Mouse (Mus musculus) heart, embryonic 15.5 days (tissue): ENCODE data around the gene Capn8. TPM values are rescaled to one million over a fixed set of nuclear protein-coding genes. Genes with fewer than 3 reads are reported as not detected.
"Not testable (repeated sequence)": the region's sequence is repeated elsewhere in the genome, so short reads cannot be mapped to it uniquely, and the experiment has no call there.

Source experiments
- ATAC-seq: fragments of 200-750 bp; cut with Nextera tagmentation; replicated peaks from 2 replicates; pipeline ENCODE4 v1.8.0; 2017; ENCODE audit warnings: low read depth, moderate TSS enrichment; ENCODE audit not compliant: insufficient number of reproducible peaks, insufficient read depth, low FRiP score
- H3K27ac ChIP-seq: fragments of 300-500 bp; sonication (generic); 2 replicates; pipeline ENCODE4 v1.5.1; 2015; ENCODE audit warnings: mild to moderate bottlenecking, inconsistent platforms
- H3K27me3 ChIP-seq: fragments of 300-500 bp; sonication (generic); 2 replicates; pipeline ENCODE4 v1.6.1; 2015; ENCODE audit warnings: inconsistent platforms
- H3K36me3 ChIP-seq: fragments of 300-500 bp; sonication (generic); 2 replicates; pipeline ENCODE4 v1.6.1; 2015; ENCODE audit warnings: mild to moderate bottlenecking, inconsistent platforms
- H3K4me1 ChIP-seq: fragments of 300-500 bp; sonication (generic); replicated peaks from 2 replicates; pipeline ENCODE4 v1.6.1; 2015; ENCODE audit warnings: inconsistent platforms
- H3K4me2 ChIP-seq: fragments of 300-500 bp; sonication (generic); 2 replicates; pipeline ENCODE4 v1.6.1; 2015; ENCODE audit warnings: inconsistent platforms, mild to moderate bottlenecking, moderate library complexity
- H3K4me3 ChIP-seq: fragments of 300-500 bp; sonication (generic); 2 replicates; pipeline ENCODE4 v1.5.1; 2015; ENCODE audit warnings: mild to moderate bottlenecking, inconsistent platforms
- H3K9ac ChIP-seq: fragments of 300-500 bp; sonication (generic); 2 replicates; pipeline ENCODE4 v1.6.1; 2015; ENCODE audit warnings: mild to moderate bottlenecking, inconsistent platforms
- H3K9me3 ChIP-seq: fragments of 300-500 bp; sonication (generic); replicated peaks from 2 replicates; pipeline ENCODE4 v1.6.1; 2016; ENCODE audit warnings: inconsistent platforms
- WGBS: fragments of 180-500 bp; shearing (Covaris S2); methylation state at CpG from one replicate; pipeline ENCODE4 v1.1.7; 2015; ENCODE audit warnings: mixed read lengths; 5-methylcytosine and 5-hydroxymethylcytosine counted together
- polyA plus RNA-seq: library from polyadenylated mRNA; unstranded; fragments of >200 nt; fragmentation: Nextera tagmentation; extraction: Ambion mirVana; gene quantifications from 2 replicates; pipeline ENCODE4 v1.2.1, GENCODE M21; 2015

The Capn8 gene
- polyA plus RNA-seq, 1 experiment from 2014 or later, result not detected

DNA sequence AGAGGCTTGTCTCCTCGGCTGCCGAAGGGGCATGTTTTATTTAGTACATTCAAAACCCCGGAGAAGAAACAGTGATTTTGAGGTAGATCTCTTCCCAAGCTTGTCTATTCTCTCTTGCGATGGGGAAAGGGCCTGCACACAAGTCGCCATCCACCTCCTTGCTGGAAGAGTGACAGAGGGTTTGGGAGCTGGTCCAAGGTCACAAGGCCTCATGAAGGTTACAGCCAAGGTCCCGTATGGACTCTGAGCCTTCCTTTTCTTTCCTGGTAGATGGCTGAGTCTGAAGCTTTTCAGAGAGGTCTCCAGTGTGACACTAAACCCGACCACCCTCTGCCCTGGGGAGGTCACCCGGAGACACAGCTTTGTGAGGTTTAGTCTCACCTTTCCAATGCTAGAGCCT is 56.4 kb downstream of the Capn8 start:
- Histone ChIP-seq H3K27ac (no peak overlapping the region), H3K9ac (no peak overlapping the region), H3K4me1 (no peaks in the 10 kb centered on the region), H3K9me3 (no peaks in the 10 kb centered on the region), H3K36me3 (no peaks in the 10 kb centered on the region), H3K4me2 (no peak overlapping the region), H3K27me3 (no peaks in the 10 kb centered on the region), H3K4me3 (no peak overlapping the region)
- WGBS, result 79% methylated on average over 8 of the region's 8 CpGs
- no peak for ATAC-seq

DNA sequence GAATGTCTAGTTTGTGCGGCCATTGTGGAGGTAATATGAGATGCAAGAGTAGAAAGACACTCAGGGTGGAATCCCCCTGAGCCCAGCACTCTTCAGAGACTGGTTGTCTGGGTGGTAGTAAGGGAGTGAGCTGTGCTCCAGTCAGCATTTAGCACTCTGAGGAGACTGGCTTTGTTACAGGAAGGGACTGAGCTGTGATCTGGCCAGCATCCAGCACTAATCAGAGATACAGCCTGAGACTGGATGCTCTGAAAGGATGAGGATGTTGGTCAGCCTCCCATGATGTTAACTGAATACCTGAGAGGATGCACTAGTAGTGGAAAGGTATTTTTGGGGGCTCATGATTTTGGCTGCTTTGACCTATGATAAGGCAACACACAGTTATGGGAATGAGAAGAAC is 61.4 kb downstream of the Capn8 start:
- no peaks in the 10 kb centered on the region for H3K36me3 ChIP-seq
- H3K4me2 ChIP-seq, result no peak overlapping the region
- no peak for ATAC-seq
- H3K4me3 ChIP-seq, result no peak overlapping the region
- no peaks in the 10 kb centered on the region for H3K4me1 ChIP-seq
- H3K27me3 ChIP-seq, result no peaks in the 10 kb centered on the region
- no peaks in the 10 kb centered on the region for H3K9me3 ChIP-seq
- WGBS, result 61% methylated on average over 1 of the region's 1 CpGs
- no peak overlapping the region for H3K27ac ChIP-seq
- H3K9ac ChIP-seq, result no peak overlapping the region

DNA sequence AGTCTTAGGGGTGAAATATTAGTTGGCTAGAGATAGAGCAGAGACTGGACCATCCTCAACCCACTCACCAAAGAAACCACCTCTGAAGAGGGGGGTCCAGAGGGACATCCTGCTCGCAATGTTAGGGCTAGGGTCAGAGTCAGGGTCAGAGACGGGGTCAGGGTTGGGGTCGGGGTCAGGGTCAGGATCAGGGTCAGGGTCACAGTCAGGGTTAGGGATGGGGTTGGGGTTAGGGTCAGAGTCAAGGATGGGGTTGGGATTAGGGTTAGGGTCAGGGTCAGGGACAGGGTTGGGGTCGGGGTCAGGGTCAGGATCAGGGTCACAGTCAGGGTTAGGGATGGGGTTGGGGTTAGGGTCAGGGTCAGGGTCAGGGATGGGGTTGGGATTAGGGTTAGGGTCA is 64.4 kb downstream of the Capn8 start:
- H3K27me3 ChIP-seq, result no peaks in the 10 kb centered on the region
- WGBS, result 88% methylated on average over 4 of the region's 4 CpGs
- no peaks in the 10 kb centered on the region for H3K9me3 ChIP-seq
- no peak overlapping the region for H3K27ac ChIP-seq
- H3K4me2 ChIP-seq, result no peak overlapping the region
- H3K4me1 ChIP-seq, result no peaks in the 10 kb centered on the region
- ATAC-seq, result no peak
- H3K4me3 ChIP-seq, result no peak overlapping the region
- no peak overlapping the region for H3K9ac ChIP-seq
- H3K36me3 ChIP-seq, result no peaks in the 10 kb centered on the region

- WGBS, result 50% methylated on average over 12 of the region's 12 CpGs
- H3K9me3 ChIP-seq, result no peaks in the 10 kb centered on the region
- H3K27me3 ChIP-seq, result no peaks in the 10 kb centered on the region
- H3K27ac ChIP-seq, result no peak overlapping the region
- no peak for ATAC-seq
- H3K36me3 ChIP-seq, result no peaks in the 10 kb centered on the region
- no peak overlapping the region for H3K9ac ChIP-seq
- H3K4me3 ChIP-seq, result no peak overlapping the region
- no peaks in the 10 kb centered on the region for H3K4me1 ChIP-seq
- no peak overlapping the region for H3K4me2 ChIP-seq
These were observed 69.0 kb downstream of the Capn8 start for GRCm38 (mm10) chr1:182633712-182634294.

DNA sequence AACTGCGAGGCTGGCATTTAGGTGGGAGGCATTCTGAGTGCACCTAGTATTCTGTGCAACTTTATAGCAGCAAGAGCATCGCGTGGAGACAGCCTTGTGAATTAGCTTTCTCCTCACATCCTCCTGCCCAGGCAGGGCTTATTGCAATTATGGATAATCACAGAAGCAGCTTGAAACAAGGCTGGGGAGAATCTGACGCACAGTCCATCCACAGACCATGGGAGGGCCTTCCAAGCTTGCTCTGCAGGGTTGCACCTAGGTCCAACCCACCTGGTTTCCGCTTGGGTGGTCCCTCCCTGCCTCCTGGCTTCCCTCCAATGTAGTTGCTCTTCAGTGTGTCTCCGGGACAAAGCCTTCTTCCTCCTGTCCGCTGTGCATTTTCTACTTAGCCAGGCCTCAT is 74.2 kb downstream of the Capn8 start:
- H3K27me3 ChIP-seq, result 0 out of 2 replicates have a peak, but pooled peaks cover 3% of the 10 kb centered on the region
- H3K27ac ChIP-seq, result no peak overlapping the region
- H3K9ac ChIP-seq, result no peak overlapping the region
- no peaks in the 10 kb centered on the region for H3K36me3 ChIP-seq
- no peak overlapping the region for H3K4me3 ChIP-seq
- WGBS, result 72% methylated on average over 7 of the region's 7 CpGs
- no peaks in the 10 kb centered on the region for H3K4me1 ChIP-seq
- no peak overlapping the region for H3K4me2 ChIP-seq
- ATAC-seq, result no peak
- H3K9me3 ChIP-seq, result no peaks in the 10 kb centered on the region

- Histone ChIP-seq H3K4me1 (no peaks in the 10 kb centered on the region), H3K9me3 (no peaks in the 10 kb centered on the region), H3K9ac (no peak overlapping the region), H3K36me3 (no peaks in the 10 kb centered on the region), H3K27me3 (0 out of 2 replicates have a peak, but pooled peaks cover 3% of the 10 kb centered on the region), H3K27ac (no peak overlapping the region), H3K4me2 (no peak overlapping the region), H3K4me3 (no peak overlapping the region)
- 82% methylated on average over 5 of the region's 5 CpGs for WGBS
- no peak for ATAC-seq
These were observed 74.6 kb downstream of the Capn8 start for GRCm38 (mm10) chr1:182639456-182639855.

GRCm38 (mm10) chr1:182640094-182640493 is 75.3 kb downstream of the Capn8 start:
- no peak overlapping the region for H3K9ac ChIP-seq
- ATAC-seq, result no peak
- H3K27ac ChIP-seq, result no peak overlapping the region
- H3K36me3 ChIP-seq, result no peaks in the 10 kb centered on the region
- H3K27me3 ChIP-seq, result 0 out of 2 replicates have a peak, but pooled peaks cover 3% of the 10 kb centered on the region
- WGBS, result 49% methylated on average over 4 of the region's 4 CpGs
- H3K9me3 ChIP-seq, result no peaks in the 10 kb centered on the region
- no peak overlapping the region for H3K4me2 ChIP-seq
- H3K4me1 ChIP-seq, result no peaks in the 10 kb centered on the region
- no peak overlapping the region for H3K4me3 ChIP-seq

DNA sequence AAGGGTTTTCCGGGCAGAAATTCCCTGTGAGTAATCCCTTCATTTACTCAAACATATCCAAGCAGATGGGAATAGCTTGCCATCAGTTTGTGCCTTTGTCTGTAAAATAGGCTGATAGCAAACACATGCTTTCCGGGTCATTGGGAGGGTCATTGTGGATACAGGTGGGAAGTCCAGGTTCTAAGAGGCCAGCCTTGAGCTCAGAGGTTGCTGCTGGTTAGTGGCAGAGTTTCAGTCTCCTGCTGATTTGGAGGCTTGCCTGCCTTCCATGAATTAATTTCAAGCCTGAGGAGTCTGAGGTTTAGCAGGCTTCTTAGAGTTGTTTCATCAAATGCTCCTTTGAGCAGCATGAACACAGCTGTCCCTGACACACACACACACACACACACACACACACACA is 78.0 kb downstream of the Capn8 start:
- 74% methylated on average over 2 of the region's 2 CpGs for WGBS

GRCm38 (mm10) chr1:182644418-182644817 is 79.6 kb downstream of the Capn8 start:
- not testable (repeated sequence) for H3K9ac ChIP-seq, H3K4me1 ChIP-seq, H3K36me3 ChIP-seq, H3K4me3 ChIP-seq, H3K9me3 ChIP-seq, H3K4me2 ChIP-seq, H3K27ac ChIP-seq, ATAC-seq, H3K27me3 ChIP-seq
- 86% methylated on average over 8 of the region's 8 CpGs for WGBS

More for the DNA sequence above, 78.0 kb downstream of the Capn8 start:
- 0 out of 2 replicates have a peak, but pooled peaks cover 3% of the 10 kb centered on the region for H3K4me1 ChIP-seq
- no peaks in the 10 kb centered on the region for H3K36me3 ChIP-seq
- H3K9me3 ChIP-seq, result no peaks in the 10 kb centered on the region
- no peak overlapping the region for H3K4me3 ChIP-seq
- no peak overlapping the region for H3K4me2 ChIP-seq
- no peak overlapping the region for H3K27ac ChIP-seq
- ATAC-seq, result no peak
- 0 out of 2 replicates have a peak, but pooled peaks cover 3% of the 10 kb centered on the region for H3K27me3 ChIP-seq
- H3K9ac ChIP-seq, result no peak overlapping the region

- Histone ChIP-seq H3K27ac (no peak overlapping the region), H3K9ac (no peak overlapping the region), H3K36me3 (no peaks in the 10 kb centered on the region), H3K4me3 (no peak overlapping the region), H3K9me3 (no peaks in the 10 kb centered on the region), H3K4me1 (0 out of 2 replicates have a peak, but pooled peaks cover 3% of the 10 kb centered on the region), H3K4me2 (no peak overlapping the region), H3K27me3 (0 out of 2 replicates have a peak, but pooled peaks cover 3% of the 10 kb centered on the region)
- no peak for ATAC-seq
- WGBS, result 40% methylated on average over 6 of the region's 6 CpGs
These were observed 80.4 kb downstream of the Capn8 start for GRCm38 (mm10) chr1:182645211-182645668.

DNA sequence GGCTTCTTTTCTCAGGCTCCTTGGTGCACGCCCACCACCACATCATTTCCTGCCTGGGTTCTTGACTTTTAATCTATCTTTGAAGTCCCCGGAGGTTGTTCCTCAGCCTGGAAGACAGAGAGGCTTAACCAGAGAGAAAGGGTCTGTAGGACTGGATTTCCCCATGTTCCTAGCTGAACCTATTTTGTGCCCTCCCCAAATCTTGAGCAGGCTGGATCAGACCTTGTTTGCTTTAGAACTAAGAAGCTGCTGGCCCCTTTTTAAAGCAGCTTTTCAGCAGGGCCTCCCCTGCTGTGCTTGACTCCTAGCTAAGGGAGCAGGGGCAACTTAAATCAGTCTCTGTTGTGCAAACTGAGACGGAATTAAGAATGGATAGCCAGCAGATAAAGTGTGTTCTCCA is 82.0 kb downstream of the Capn8 start:
- no peak overlapping the region for H3K9ac ChIP-seq
- 0 out of 2 replicates have a peak, but pooled peaks cover 3% of the 10 kb centered on the region for H3K4me1 ChIP-seq
- WGBS, result 63% methylated on average over 3 of the region's 3 CpGs
- H3K4me2 ChIP-seq, result no peak overlapping the region
- H3K4me3 ChIP-seq, result no peak overlapping the region
- H3K27ac ChIP-seq, result no peak overlapping the region
- 0 out of 2 replicates have a peak, but pooled peaks cover 3% of the 10 kb centered on the region for H3K27me3 ChIP-seq
- no peaks in the 10 kb centered on the region for H3K36me3 ChIP-seq
- ATAC-seq, result no peak
- H3K9me3 ChIP-seq, result no peaks in the 10 kb centered on the region

GRCm38 (mm10) chr1:182657760-182658159 is 93.0 kb downstream of the Capn8 start:
- 32% methylated on average over 6 of the region's 6 CpGs for WGBS
- H3K27me3 ChIP-seq, result no peaks in the 10 kb centered on the region
- H3K4me3 ChIP-seq, result no peak overlapping the region
- no peak for ATAC-seq
- peaks cover 12% of the 10 kb centered on the region for H3K4me1 ChIP-seq
- H3K36me3 ChIP-seq, result no peaks in the 10 kb centered on the region
- no peak overlapping the region for H3K9ac ChIP-seq
- no peak overlapping the region for H3K4me2 ChIP-seq
- H3K9me3 ChIP-seq, result no peaks in the 10 kb centered on the region
- H3K27ac ChIP-seq, result no peak overlapping the region
